Mouse (Mus musculus): Measurements from ENCODE around the gene Fmod.

DNA sequence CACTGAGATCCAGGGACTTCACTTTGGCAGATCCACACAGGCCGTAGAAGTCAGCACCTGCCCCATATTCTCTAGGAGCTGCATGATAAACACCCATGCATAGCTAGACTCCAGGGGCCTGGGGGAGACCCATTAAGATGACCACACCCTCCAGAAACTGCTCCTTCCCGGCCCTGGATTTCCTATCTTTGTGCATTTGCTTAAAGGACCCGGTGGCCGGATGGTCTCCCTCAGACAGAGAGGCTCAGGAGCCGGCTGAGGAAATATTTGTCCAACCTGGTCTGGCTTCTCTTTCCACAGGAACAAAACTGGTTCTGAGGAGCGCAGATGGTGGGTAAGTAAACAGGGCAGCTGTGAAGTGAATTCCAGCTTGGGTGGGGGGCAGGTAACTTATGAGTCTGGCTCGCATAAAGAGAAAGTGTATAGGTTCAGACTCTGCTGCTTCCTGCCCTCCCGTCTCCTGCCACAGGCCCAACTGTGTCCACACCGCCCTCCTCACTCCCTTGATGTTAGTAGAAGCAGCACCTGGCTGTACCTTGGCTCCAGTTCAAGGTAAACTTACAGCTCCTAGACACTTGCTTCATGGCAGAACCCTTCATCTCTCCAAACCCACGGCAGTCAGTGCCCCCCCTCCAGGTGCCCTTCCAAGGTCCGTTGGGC lies 30.8 kb upstream of the Fmod start:
- no peak for TF ChIP-seq CTCF (IDR thresholded peaks at IDR 0.05; ENCODE audit: control insufficient read depth, insufficient read depth, low read length)
- no peak for TF ChIP-seq POLR2A (IDR thresholded peaks at IDR 0.05; ENCODE audit: borderline replicate concordance, control insufficient read depth, low read depth, low read length)

Measured in bone marrow, adult 2 months (tissue).